Mouse (Mus musculus) adrenal gland (tissue): ENCODE results near the gene Chmp4b.

Source experiments
- intact Hi-C: fragments of 180-260 bp; cut with DNase I; formaldehyde crosslinking; loops from one replicate; pipeline ENCODE4 v1.15.1; 2025
- long read RNA-seq, 2 experiments: library from polyadenylated mRNA; unstranded; transcript quantifications; one replicate each; pipeline ENCODE4 v2.0.0; 2020; ENCODE audit warnings: borderline replicate concordance in 1 of 2; ENCODE audit not compliant: insufficient replicate concordance in 1 of 2

The Chmp4b gene
- long read RNA-seq, experiment 1, partial matches to known transcripts = 10 of 12 reads
- long read RNA-seq, experiment 1, other reads (novel, unspliced or antisense) = 2 of 12 reads
- long read RNA-seq, experiment 2, partial matches to known transcripts = 22 of 24 reads
- long read RNA-seq, experiment 2, other reads (novel, unspliced or antisense) = 2 of 24 reads

DNA sequence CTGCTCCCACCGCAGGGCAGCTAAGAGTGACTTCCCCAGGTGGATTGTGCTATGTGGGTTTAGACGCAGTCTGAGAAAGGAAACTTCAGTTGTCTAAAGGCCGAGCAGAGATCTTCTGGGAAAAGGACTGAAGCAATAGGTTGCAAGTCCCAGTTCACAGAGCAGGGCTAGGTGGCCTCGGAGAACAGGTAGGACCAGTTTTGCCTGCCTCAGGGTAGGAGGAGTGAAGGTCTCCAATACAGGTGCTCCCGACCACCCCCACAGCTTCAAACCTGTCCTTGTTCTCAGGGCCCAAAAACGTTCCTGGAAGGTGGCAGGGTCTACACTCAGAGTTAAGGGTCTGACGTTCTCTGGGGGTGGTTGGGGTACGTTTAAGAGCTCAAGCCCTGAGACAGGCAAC, at the start of gene Chmp4b:
Gene Chmp4b, plus strand, starts transcription at position 343 of the 400 bp plus-strand sequence.
- intact Hi-C loops = no loop called here

GRCm38 (mm10) chr2:154603007-154603637, 48.4 kb upstream of the Chmp4b start:
- intact Hi-C loops = no loop called here

- intact Hi-C loops = no loop called here
Measured at GRCm38 (mm10) chr2:154603638-154604153, 47.8 kb upstream of the Chmp4b start, which contains the start of gene Pxmp4. Gene Pxmp4 (minus strand): TSS chr2:154603708.

GRCm38 (mm10) chr2:154604156-154604555, 47.3 kb upstream of the Chmp4b start:
- intact Hi-C loops = no loop called here

GRCm38 (mm10) chr2:154606965-154607364, 44.5 kb upstream of the Chmp4b start:
- intact Hi-C loops = no loop called here

DNA sequence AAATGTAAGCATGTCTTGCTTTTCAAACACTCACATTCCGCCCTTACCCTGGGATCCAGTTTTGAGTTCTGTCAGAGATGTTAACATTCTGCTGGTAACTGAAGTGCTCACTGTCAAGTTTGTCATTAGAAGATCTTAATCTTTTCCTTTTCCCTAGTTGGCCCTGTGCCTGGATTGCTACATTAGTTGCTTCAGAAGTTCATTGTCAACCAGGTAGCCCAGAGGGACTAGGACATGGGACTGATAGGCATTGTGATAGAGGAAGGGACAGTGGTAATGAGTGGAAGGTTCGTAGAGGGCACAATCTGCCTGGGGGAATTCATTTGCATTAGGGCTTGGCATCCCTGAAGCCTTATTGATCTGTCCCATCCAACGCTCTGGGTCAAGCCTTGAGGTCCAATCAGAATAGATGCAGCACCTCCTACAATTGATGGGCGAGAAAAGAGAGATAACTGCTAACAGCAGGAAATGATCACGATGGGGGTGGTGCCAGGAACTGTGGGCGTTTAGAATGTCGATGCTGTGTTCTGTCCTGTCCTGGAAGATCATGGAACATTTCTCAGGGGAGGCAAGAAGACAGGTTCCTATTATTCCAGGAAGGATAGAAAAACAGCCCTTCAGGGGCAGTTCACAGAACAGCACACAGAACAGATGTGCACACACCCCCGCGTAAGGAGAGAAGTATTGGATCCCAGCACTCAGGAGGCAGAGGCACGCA, 42.3 kb upstream of the Chmp4b start:
- intact Hi-C loops = no loop called here

DNA sequence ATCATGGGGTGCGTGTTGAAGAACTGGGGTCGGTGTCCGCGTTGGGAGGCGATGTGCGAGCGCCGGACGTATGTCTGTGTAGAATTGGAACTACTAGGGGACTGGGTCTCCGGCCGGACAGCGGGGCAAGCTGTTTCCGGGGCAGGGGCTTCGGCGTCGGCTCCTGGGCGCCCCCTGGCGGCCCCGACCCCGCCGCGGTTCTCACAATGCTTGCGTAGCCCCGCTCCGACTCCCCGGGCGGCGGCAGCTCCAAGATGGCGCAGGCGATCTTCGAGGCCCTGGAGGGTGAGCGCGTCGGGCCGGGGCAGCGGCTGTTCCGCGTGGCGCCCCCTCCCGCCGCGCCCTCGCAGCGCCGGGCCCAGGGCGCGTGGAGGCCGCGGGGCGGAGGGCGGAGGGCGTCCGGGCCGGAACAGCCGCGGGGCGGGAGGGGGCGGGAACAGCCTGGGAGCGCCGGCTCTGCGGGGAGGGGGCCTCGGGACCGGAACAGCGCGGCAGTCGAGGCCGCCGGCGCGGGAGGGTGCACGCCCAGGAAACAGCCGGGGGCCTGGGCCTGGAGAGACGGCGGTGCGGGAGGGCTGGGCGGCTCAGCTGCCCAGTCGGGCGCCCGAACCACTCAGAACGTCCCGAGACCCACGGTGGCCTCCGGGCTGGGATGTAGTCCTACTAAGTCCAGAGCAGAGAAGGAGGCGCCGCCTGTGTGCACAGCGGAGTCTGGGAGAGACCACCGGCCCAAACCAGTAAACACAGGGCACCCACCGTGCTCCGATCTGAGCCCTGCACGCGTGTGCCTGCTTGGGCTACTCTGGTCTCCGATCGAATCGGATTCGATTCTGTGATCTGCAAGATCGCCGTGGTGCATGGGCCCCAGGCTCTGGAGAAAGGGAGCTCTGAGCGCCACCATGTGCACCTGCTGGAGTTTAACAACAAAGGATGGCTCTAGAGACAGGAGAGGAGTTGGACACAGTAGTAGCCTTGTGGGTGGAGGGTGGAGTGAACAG, 38.1 kb upstream of the Chmp4b start, which contains the start of the genes Zfp341 and 4930519P11Rik:
Gene Zfp341, plus strand, starts transcription at position 180 of the 998 bp plus-strand sequence.
Gene 4930519P11Rik, minus strand, starts transcription at position 320 of the 998 bp plus-strand sequence.
- intact Hi-C loops = loop anchor here (5.0 kb wide), 2 partner anchors 41 to 201 kb away; no protein-coding TSS in a partner anchor

DNA sequence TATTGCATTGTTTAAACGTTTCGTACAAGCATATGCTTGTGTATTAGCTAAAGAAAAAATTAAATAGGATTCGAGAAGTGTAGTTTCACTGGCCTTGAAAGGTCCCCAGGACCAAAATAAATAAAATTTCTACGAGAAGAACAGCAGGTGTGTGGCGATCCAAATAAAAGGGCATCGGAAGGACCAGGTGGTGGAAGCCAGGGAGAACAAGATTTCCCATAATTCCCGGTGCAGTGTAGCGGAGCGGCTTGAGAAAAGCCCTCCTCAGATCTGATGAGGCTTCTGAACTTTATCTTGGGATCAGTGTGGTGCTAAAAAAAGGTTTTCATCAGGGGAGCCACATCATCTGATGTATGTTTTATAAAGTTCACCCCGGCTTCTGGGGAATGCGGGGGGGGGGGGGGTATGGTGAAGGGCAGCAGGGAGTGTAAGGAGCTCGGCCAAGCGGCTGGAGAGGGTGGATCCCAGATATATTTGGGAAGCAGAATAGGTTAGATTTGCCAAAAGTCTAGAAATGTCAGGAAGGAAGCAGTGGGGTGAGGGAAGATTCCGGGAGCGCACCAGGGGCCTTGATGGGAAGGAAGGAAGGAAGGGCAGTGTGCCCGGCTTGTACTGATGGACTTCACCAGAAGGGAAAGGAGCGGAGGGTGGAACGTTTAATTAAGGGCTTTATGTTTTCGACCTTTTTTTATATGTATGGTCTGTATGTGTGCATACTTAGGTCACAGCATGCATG, 36.5 kb upstream of the Chmp4b start:
- intact Hi-C loops = loop anchor here (5.0 kb wide), 2 partner anchors 43 to 203 kb away; no protein-coding TSS in a partner anchor

- intact Hi-C loops = no loop called here
Measured at GRCm38 (mm10) chr2:154615674-154616073, 35.8 kb upstream of the Chmp4b start.

- intact Hi-C loops = no loop called here
Measured at GRCm38 (mm10) chr2:154617061-154617460, 34.4 kb upstream of the Chmp4b start.

- intact Hi-C loops = no loop called here
Measured at GRCm38 (mm10) chr2:154621684-154622083, 29.8 kb upstream of the Chmp4b start.

DNA sequence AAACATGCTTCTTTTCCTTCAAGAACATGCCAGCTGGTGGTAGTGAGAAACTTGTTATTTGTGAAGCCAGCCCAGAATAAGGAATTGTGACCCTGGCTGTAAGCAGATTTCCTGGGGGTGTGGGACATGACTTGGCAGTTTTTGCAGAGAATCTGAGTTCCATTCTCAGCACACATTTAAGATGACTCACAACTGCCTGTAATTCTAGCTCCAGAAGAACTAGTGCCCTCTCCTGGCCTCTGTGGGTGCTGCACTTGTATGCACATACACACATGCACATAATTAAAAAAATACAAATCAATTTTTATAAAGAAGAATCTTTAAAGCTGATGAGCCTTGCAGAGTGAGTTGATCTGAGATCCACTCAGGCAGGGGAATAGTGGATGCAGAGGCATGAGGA, 27.4 kb upstream of the Chmp4b start:
- intact Hi-C loops = no loop called here

GRCm38 (mm10) chr2:154630531-154630930, 21.0 kb upstream of the Chmp4b start:
- intact Hi-C loops = no loop called here

GRCm38 (mm10) chr2:154632203-154632780, 19.2 kb upstream of the Chmp4b start:
- intact Hi-C loops = no loop called here

GRCm38 (mm10) chr2:154633039-154633742, 18.3 kb upstream of the Chmp4b start:
- intact Hi-C loops = no loop called here

DNA sequence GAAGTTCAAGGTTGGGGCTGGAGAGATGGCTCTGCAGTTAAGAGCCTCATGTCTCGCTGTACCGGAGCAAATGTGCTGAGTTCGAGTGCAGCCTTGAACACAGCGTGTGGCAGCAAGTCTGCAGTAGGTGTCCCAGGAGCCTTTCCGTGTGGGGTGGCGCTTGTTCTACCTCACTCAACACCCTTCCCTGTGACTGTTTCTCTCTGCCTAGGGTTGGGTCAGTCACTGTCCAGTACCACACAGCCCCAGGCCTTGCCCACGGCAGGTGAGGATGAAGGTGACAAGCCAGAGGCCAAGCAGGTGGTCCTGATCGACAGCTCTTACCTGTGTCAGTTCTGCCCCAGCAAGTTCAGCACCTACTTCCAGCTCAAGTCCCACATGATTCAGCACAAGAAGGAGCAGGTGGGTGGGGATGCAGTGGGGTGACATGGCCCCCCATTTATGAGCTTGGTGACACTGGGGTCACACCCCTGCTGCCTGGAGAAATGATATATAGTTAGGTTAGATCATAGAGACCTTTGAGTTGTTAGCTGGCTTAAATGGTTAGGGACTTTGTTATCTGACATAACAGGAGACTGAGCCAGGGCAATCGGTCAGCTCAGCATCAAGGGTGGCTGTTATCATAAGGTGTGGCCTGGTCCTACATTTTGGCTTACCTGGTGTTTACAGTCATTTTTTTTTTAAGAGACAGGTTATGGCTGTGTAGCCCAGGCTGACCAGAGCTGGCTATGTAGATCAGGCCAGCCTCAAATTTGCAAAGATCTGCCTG, 17.4 kb upstream of the Chmp4b start:
- intact Hi-C loops = no loop called here

DNA sequence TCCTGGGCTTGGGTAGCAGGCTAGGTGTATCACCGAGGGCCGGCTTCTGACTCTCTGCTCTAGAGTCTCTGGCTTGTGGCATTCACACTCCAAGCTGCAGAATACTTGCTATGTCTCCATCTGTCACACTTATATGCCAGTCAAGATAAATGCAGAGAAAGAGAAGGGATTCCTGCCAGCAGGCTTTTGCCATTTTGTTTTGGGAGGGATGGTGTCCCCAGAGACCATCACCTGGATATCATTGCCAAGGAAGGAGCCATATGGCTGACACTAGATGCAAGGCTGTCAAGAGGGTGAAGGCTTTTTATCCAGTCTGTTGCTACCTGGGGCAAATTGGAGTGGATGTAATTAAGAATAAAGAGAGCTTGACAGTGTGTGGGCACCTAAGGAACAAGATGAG, 15.7 kb upstream of the Chmp4b start:
- intact Hi-C loops = no loop called here

- intact Hi-C loops = no loop called here
Measured at GRCm38 (mm10) chr2:154638521-154638920, 13.0 kb upstream of the Chmp4b start.
